Mouse (Mus musculus) intestine, postnatal 0 days (tissue): Measurements from ENCODE around the gene Grk1. TPM values are rescaled to one million over a fixed set of nuclear protein-coding genes. Genes with fewer than 3 reads are reported as not detected.

Experiments
- ATAC-seq: fragments of 200-750 bp; cut with Nextera tagmentation; 2 replicates; pipeline ENCODE4 v1.8.0; 2017; ENCODE audit warnings: mild to moderate bottlenecking, moderate TSS enrichment, moderate library complexity
- H3K27ac ChIP-seq: fragments of 300-500 bp; sonication (generic); 2 replicates; pipeline ENCODE4 v1.5.1; 2014; ENCODE audit warnings: mild to moderate bottlenecking, low read depth, low read length, moderate library complexity
- H3K27me3 ChIP-seq: fragments of 300-500 bp; sonication (generic); replicated peaks from 2 replicates; pipeline ENCODE4 v1.6.1; 2014; ENCODE audit warnings: low read length, mixed read lengths; ENCODE audit not compliant: control insufficient read depth, insufficient read depth
- H3K36me3 ChIP-seq: fragments of 300-500 bp; sonication (generic); 2 replicates; pipeline ENCODE4 v1.6.1; 2014; ENCODE audit warnings: mild to moderate bottlenecking, moderate library complexity; ENCODE audit not compliant: control insufficient read depth, insufficient read depth
- H3K4me1 ChIP-seq: fragments of 300-500 bp; sonication (generic); replicated peaks from 2 replicates; pipeline ENCODE4 v1.6.1; 2014; ENCODE audit warnings: antibody characterized with exemption, low read length, mixed read lengths; ENCODE audit not compliant: control insufficient read depth, insufficient read depth
- H3K4me2 ChIP-seq: fragments of 300-500 bp; sonication (generic); replicated peaks from 2 replicates; pipeline ENCODE4 v1.6.1; 2014; ENCODE audit warnings: low read depth, mild to moderate bottlenecking, moderate library complexity
- H3K4me3 ChIP-seq: fragments of 300-500 bp; sonication (generic); 2 replicates; pipeline ENCODE4 v1.5.1; 2014; ENCODE audit warnings: low read depth, low read length
- H3K9ac ChIP-seq: fragments of 300-500 bp; sonication (generic); 2 replicates; pipeline ENCODE4 v1.6.1; 2014; ENCODE audit warnings: mild to moderate bottlenecking, low read depth, low read length
- H3K9me3 ChIP-seq: fragments of 300-500 bp; sonication (generic); 2 replicates; pipeline ENCODE4 v1.6.1; 2016; ENCODE audit warnings: mixed run types; ENCODE audit not compliant: control insufficient read depth
- CTCF ChIP-seq: sonication (generic); IDR thresholded peaks from 2 replicates; pipeline ENCODE4 v1.5.1; 2016; ENCODE audit warnings: low read depth, mild to moderate bottlenecking, control low read depth, antibody characterized with exemption, moderate library complexity
- WGBS: fragments of 180-500 bp; shearing (Covaris S2); extraction: QIAGEN DNeasy Blood & Tissue Kit; methylation state at CpG from one replicate; pipeline ENCODE4 v1.1.7; 2014; 5-methylcytosine and 5-hydroxymethylcytosine counted together
- polyA plus RNA-seq: library from polyadenylated mRNA; unstranded; fragments of >200 nt; fragmentation: Nextera tagmentation; extraction: Ambion mirVana; gene quantifications from 2 replicates; pipeline ENCODE4 v1.2.1, GENCODE M21; 2015

Gene Grk1
- polyA plus RNA-seq, 1 experiment from 2014 or later: not detected

DNA sequence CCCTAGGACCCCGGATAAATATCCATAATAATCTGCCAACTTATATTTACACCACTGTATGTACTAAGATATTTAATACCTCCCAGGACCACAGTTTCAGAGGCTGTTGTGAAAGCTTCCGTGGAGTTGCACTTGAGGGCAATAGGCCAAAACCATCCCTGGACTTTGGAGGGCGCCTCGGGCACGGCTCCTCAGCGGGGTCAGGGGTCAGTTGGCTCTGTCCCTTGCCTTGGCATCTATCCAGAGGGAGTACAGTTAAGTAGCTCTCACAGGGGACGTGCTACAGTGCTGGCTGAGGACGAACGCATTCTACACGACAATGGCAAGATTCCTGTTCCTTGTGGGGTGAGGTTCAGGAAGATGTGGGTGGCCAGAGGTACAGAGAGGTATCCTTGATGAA, 57.5 kb downstream of the Grk1 start:
- Histone ChIP-seq H3K4me1 (no peaks in the 10 kb centered on the region), H3K36me3 (peaks cover 17% of the 10 kb centered on the region), H3K4me3 (no peak overlapping the region), H3K9me3 (no peaks in the 10 kb centered on the region), H3K9ac (no peak overlapping the region), H3K4me2 (no peak overlapping the region), H3K27me3 (no peaks in the 10 kb centered on the region), H3K27ac (no peak overlapping the region)
- ATAC-seq: no peak; the same call in 1 of the 2 replicates
- 43% methylated on average over 10 of the region's 10 CpGs for WGBS
- TF ChIP-seq CTCF: no peak

DNA sequence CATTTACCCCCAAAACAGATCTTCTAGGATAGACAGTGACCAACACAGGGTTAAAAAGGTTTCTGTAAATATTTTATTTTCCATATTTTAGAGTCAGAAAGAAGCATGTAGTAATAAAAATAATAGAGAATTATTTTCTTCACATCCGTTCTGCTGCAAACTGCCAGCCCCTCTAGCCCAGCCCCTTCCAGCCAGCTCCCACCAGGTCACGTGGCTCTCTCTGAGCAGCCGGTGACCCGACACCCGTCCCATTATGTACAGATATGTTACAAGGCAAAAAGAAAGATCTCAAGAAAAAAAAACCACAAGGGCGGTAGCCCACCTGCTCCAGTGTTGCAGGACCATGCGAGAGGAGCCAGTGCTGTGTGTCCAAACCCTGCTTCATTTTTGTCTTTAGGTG, 60.4 kb downstream of the Grk1 start:
- no peaks in the 10 kb centered on the region for H3K27me3 ChIP-seq
- WGBS: 60% methylated on average over 7 of the region's 7 CpGs
- no peak overlapping the region for H3K9ac ChIP-seq
- H3K4me3 ChIP-seq: no peak overlapping the region
- no peak overlapping the region for H3K27ac ChIP-seq
- H3K4me2 ChIP-seq: no peak overlapping the region
- peaks cover 44% of the 10 kb centered on the region for H3K36me3 ChIP-seq
- no peaks in the 10 kb centered on the region for H3K4me1 ChIP-seq
- TF ChIP-seq CTCF: no peak
- no peaks in the 10 kb centered on the region for H3K9me3 ChIP-seq
- ATAC-seq: no peak

DNA sequence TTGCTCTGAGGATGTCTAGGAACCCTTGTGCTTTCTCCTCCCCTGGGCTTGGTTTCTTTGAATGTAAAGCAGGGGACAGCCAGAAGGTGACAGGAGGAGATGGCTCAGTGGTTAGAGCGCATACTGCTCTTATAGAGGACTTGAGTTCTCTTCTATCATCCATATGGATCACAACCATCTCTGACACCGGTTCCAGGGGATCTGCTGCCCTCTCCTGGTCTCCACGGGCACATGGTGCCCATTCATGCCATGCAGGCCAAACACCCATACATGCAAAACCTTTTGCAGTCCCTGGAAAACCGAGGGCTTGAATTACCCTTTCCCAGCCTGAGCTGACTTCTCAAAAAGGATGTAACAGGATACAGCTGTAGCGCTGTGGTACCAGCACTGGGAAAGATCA, 62.1 kb downstream of the Grk1 start:
- ATAC-seq: no peak
- Histone ChIP-seq H3K4me2 (no peak overlapping the region), H3K4me3 (no peak overlapping the region), H3K36me3 (peaks cover 56% of the 10 kb centered on the region), H3K4me1 (no peaks in the 10 kb centered on the region), H3K9me3 (no peaks in the 10 kb centered on the region), H3K9ac (no peak overlapping the region), H3K27me3 (no peaks in the 10 kb centered on the region), H3K27ac (no peak overlapping the region)
- peak; percentile 64 for TF ChIP-seq CTCF
- WGBS: 64% methylated on average over 5 of the region's 5 CpGs

DNA sequence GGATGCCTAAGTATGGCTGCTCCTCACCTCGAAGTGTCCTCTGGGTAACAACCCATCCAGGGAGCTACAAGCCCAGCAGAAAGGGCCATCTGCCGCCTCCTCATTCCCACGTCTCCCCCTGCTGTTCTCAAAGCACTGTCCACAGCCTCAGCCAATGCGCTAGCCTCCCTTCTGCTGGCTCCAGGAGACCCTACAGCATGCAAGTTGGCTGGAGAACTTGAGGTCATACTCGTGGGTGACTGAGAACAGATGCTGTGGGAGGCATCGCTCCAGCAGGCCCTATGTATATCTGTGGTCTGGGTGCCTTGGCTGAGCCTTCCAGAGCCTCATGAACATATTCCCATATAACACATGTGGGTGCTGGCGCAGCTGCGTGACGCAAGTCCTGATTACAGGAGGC, 63.9 kb downstream of the Grk1 start:
- WGBS: 81% methylated on average over 9 of the region's 9 CpGs
- Histone ChIP-seq H3K4me2 (no peak overlapping the region), H3K9me3 (no peaks in the 10 kb centered on the region), H3K27ac (no peak overlapping the region), H3K4me3 (no peak overlapping the region), H3K36me3 (peaks cover 70% of the 10 kb centered on the region), H3K4me1 (no peaks in the 10 kb centered on the region), H3K27me3 (no peaks in the 10 kb centered on the region), H3K9ac (no peak overlapping the region)
- no peak for TF ChIP-seq CTCF
- ATAC-seq: no peak

DNA sequence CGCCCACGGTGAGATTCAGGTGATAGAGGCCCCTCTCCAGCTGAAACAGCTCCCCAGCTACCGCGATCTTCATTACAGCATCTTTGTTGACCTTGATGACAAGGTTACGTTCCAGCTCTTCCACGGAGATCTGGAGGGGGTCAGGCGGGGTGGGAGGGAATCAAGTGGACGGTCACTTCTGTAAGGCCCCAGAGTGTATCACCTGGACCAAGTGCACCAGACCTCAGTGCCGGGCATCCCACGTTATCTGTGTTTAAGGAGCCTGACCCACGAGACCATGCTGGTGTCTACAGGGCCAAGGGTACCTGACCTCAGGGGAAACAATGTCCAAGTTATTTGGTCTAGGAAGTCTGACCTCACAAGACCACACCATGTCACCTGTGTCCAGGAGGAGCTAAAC, 66.6 kb downstream of the Grk1 start:
- Histone ChIP-seq H3K9ac (no peak overlapping the region), H3K4me2 (no peak overlapping the region), H3K9me3 (no peaks in the 10 kb centered on the region), H3K27me3 (no peaks in the 10 kb centered on the region), H3K4me3 (no peak overlapping the region), H3K4me1 (no peaks in the 10 kb centered on the region), H3K27ac (no peak overlapping the region), H3K36me3 (peaks cover 81% of the 10 kb centered on the region)
- WGBS: 83% methylated on average over 11 of the region's 11 CpGs
- ATAC-seq: no peak
- no peak for TF ChIP-seq CTCF

Other genes with a start within 250 kb of the Grk1 start
- gene Lamp1, start 245.9 kb upstream of the Grk1 start, polyA plus RNA-seq: 847 and 854 TPM in 2 replicates
- 110 and 113 TPM in 2 replicates for gene Grtp1, start 204.5 kb upstream of the Grk1 start, polyA plus RNA-seq
- gene Adprhl1, start 150.9 kb upstream of the Grk1 start, polyA plus RNA-seq: 0.48 TPM in 1 of 2 replicates, not detected in the other
- gene Dcun1d2, start 117.0 kb upstream of the Grk1 start, polyA plus RNA-seq: 7.3 and 7.9 TPM in 2 replicates
- gene Tmco3, start 116.9 kb upstream of the Grk1 start, polyA plus RNA-seq: 18.5 and 22.2 TPM in 2 replicates
- gene Tfdp1, start 66.3 kb upstream of the Grk1 start, polyA plus RNA-seq: 50.3 and 51.2 TPM in 2 replicates
- gene Atp4b, start 8.3 kb upstream of the Grk1 start, polyA plus RNA-seq: not detected in 2 replicates
- 5.8 and 6.1 TPM in 2 replicates for gene Tmem255b, start 30.1 kb downstream of the Grk1 start, polyA plus RNA-seq
- 75.6 and 77.3 TPM in 2 replicates for gene Gas6, start 89.4 kb downstream of the Grk1 start, polyA plus RNA-seq
- gene 1700029H14Rik, start 157.4 kb downstream of the Grk1 start, polyA plus RNA-seq: not detected in 2 replicates